Mouse (Mus musculus): ENCODE results near the gene Wdr18. TPM values are rescaled to one million over a fixed set of nuclear protein-coding genes. Genes with fewer than 3 reads are reported as not detected.

The Wdr18 gene
- polyA plus RNA-seq, 1 experiment from 2014 or later: 83.6 TPM

- H3K27ac ChIP-seq: no peak overlapping the region
- peak overlapping the region; percentile 48 for H3K4me3 ChIP-seq
- H3K27me3 ChIP-seq: peaks cover 35% of the 10 kb centered on the region
- no peaks in the 10 kb centered on the region for H3K9me3 ChIP-seq
- WGBS: 3% methylated on average over 21 of the region's 21 CpGs
- H3K4me2 ChIP-seq: peak overlapping the region; percentile 90
- peaks cover 21% of the 10 kb centered on the region for H3K4me1 ChIP-seq
- ATAC-seq (ENCODE audit: insufficient number of reproducible peaks, low FRiP score, low TSS enrichment, low read depth): no peak
- peaks cover 42% of the 10 kb centered on the region for H3K36me3 ChIP-seq
- peak overlapping the region; percentile 47 for H3K9ac ChIP-seq
These were observed 11.2 kb downstream of the Wdr18 start for GRCm38 (mm10) chr10:79971183-79971497.

- H3K4me2 ChIP-seq: no peak overlapping the region
- peaks cover 21% of the 10 kb centered on the region for H3K4me1 ChIP-seq
- no peak overlapping the region for H3K27ac ChIP-seq
- peaks cover 42% of the 10 kb centered on the region for H3K36me3 ChIP-seq
- ATAC-seq (ENCODE audit: insufficient number of reproducible peaks, low FRiP score, low TSS enrichment, low read depth): no peak; the same call in 1 of the 2 replicates
- H3K27me3 ChIP-seq: peaks cover 35% of the 10 kb centered on the region
- 62% methylated on average over 14 of the region's 14 CpGs for WGBS
- H3K4me3 ChIP-seq: no peak overlapping the region
- no peak overlapping the region for H3K9ac ChIP-seq
- no peaks in the 10 kb centered on the region for H3K9me3 ChIP-seq
These were observed 12.9 kb downstream of the Wdr18 start for GRCm38 (mm10) chr10:79972831-79973230.

GRCm38 (mm10) chr10:79974087-79974486, 14.1 kb downstream of the Wdr18 start:
- H3K9me3 ChIP-seq: no peaks in the 10 kb centered on the region
- peaks cover 34% of the 10 kb centered on the region for H3K27me3 ChIP-seq
- peaks cover 18% of the 10 kb centered on the region for H3K4me1 ChIP-seq
- H3K36me3 ChIP-seq: peaks cover 50% of the 10 kb centered on the region
- no peak overlapping the region for H3K9ac ChIP-seq
- no peak overlapping the region for H3K27ac ChIP-seq
- WGBS: 91% methylated on average over 21 of the region's 21 CpGs
- ATAC-seq (ENCODE audit: insufficient number of reproducible peaks, low FRiP score, low TSS enrichment, low read depth): no peak
- H3K4me2 ChIP-seq: no peak overlapping the region
- H3K4me3 ChIP-seq: no peak overlapping the region

- ATAC-seq (ENCODE audit: insufficient number of reproducible peaks, low FRiP score, low TSS enrichment, low read depth): no peak
These were observed 14.7 kb downstream of the Wdr18 start for GRCm38 (mm10) chr10:79974668-79975067.

GRCm38 (mm10) chr10:79976071-79976721, 16.2 kb downstream of the Wdr18 start:
- Histone ChIP-seq H3K4me1 (peaks cover 9% of the 10 kb centered on the region), H3K4me3 (no peak overlapping the region), H3K4me2 (no peak overlapping the region), H3K9me3 (no peaks in the 10 kb centered on the region), H3K9ac (no peak overlapping the region), H3K27ac (no peak overlapping the region), H3K36me3 (peaks cover 59% of the 10 kb centered on the region), H3K27me3 (peaks cover 17% of the 10 kb centered on the region)
- ATAC-seq (ENCODE audit: insufficient number of reproducible peaks, low FRiP score, low TSS enrichment, low read depth): no peak
- WGBS: 84% methylated on average over 28 of the region's 28 CpGs

More at GRCm38 (mm10) chr10:79974668-79975067, 14.7 kb downstream of the Wdr18 start:
- Histone ChIP-seq H3K9me3 (no peaks in the 10 kb centered on the region), H3K4me1 (peaks cover 13% of the 10 kb centered on the region), H3K4me2 (no peak overlapping the region), H3K4me3 (no peak overlapping the region), H3K27ac (no peak overlapping the region), H3K9ac (no peak overlapping the region), H3K27me3 (peaks cover 28% of the 10 kb centered on the region), H3K36me3 (peaks cover 54% of the 10 kb centered on the region)
- 87% methylated on average over 8 of the region's 8 CpGs for WGBS

GRCm38 (mm10) chr10:79976722-79977107, 16.8 kb downstream of the Wdr18 start:
- no peak overlapping the region for H3K4me2 ChIP-seq
- no peaks in the 10 kb centered on the region for H3K9me3 ChIP-seq
- H3K9ac ChIP-seq: no peak overlapping the region
- H3K36me3 ChIP-seq: peaks cover 59% of the 10 kb centered on the region
- H3K4me1 ChIP-seq: peaks cover 9% of the 10 kb centered on the region
- H3K4me3 ChIP-seq: no peak overlapping the region
- 79% methylated on average over 36 of the region's 36 CpGs for WGBS
- no peak for ATAC-seq (ENCODE audit: insufficient number of reproducible peaks, low FRiP score, low TSS enrichment, low read depth)
- H3K27ac ChIP-seq: no peak overlapping the region
- H3K27me3 ChIP-seq: peaks cover 12% of the 10 kb centered on the region

- H3K9me3 ChIP-seq: no peaks in the 10 kb centered on the region
- peaks cover 6% of the 10 kb centered on the region; the same call in 1 of the 2 replicates for H3K27me3 ChIP-seq
- H3K27ac ChIP-seq: no peak overlapping the region
- H3K9ac ChIP-seq: no peak overlapping the region
- no peak overlapping the region for H3K4me3 ChIP-seq
- peaks cover 59% of the 10 kb centered on the region for H3K36me3 ChIP-seq
- 90% methylated on average over 28 of the region's 28 CpGs for WGBS
- H3K4me1 ChIP-seq: peaks cover 11% of the 10 kb centered on the region
- no peak for ATAC-seq (ENCODE audit: insufficient number of reproducible peaks, low FRiP score, low TSS enrichment, low read depth)
- H3K4me2 ChIP-seq: no peak overlapping the region
These were observed 17.4 kb downstream of the Wdr18 start for GRCm38 (mm10) chr10:79977324-79977723.

GRCm38 (mm10) chr10:79978061-79978460, 18.1 kb downstream of the Wdr18 start:
- Histone ChIP-seq H3K9me3 (no peaks in the 10 kb centered on the region), H3K27ac (no peak overlapping the region), H3K4me3 (no peak overlapping the region), H3K4me2 (no peak overlapping the region), H3K4me1 (peaks cover 18% of the 10 kb centered on the region), H3K9ac (no peak overlapping the region), H3K27me3 (peaks cover 1% of the 10 kb centered on the region; the same call in 1 of the 2 replicates), H3K36me3 (peaks cover 62% of the 10 kb centered on the region)
- no peak for ATAC-seq (ENCODE audit: insufficient number of reproducible peaks, low FRiP score, low TSS enrichment, low read depth)
- WGBS: 94% methylated on average over 21 of the region's 21 CpGs

GRCm38 (mm10) chr10:79979401-79980155, 19.6 kb downstream of the Wdr18 start:
- Histone ChIP-seq H3K4me2 (no peak overlapping the region), H3K4me3 (no peak overlapping the region), H3K9me3 (no peaks in the 10 kb centered on the region), H3K27ac (no peak overlapping the region), H3K36me3 (peaks cover 55% of the 10 kb centered on the region), H3K27me3 (no peaks in the 10 kb centered on the region), H3K4me1 (peaks cover 24% of the 10 kb centered on the region), H3K9ac (no peak overlapping the region)
- 91% methylated on average over 22 of the region's 22 CpGs for WGBS
- no peak for ATAC-seq (ENCODE audit: insufficient number of reproducible peaks, low FRiP score, low TSS enrichment, low read depth)

GRCm38 (mm10) chr10:79983205-79983604, 23.3 kb downstream of the Wdr18 start:
- Histone ChIP-seq H3K9me3 (no peaks in the 10 kb centered on the region), H3K27ac (peak overlapping the region; percentile 99), H3K27me3 (no peaks in the 10 kb centered on the region), H3K4me3 (peak overlapping the region; percentile 81), H3K4me1 (peaks cover 49% of the 10 kb centered on the region), H3K9ac (peak overlapping the region; percentile 91), H3K36me3 (peaks cover 21% of the 10 kb centered on the region), H3K4me2 (peak overlapping the region; percentile 92)
- WGBS: 73% methylated on average over 5 of the region's 5 CpGs
- no peak for ATAC-seq (ENCODE audit: insufficient number of reproducible peaks, low FRiP score, low TSS enrichment, low read depth)

- Histone ChIP-seq H3K36me3 (peaks cover 16% of the 10 kb centered on the region), H3K4me3 (peak overlapping the region; percentile 81), H3K4me2 (peak overlapping the region; percentile 92), H3K27ac (peak overlapping the region; percentile 99), H3K4me1 (peaks cover 52% of the 10 kb centered on the region), H3K27me3 (no peaks in the 10 kb centered on the region), H3K9ac (peak overlapping the region; percentile 91), H3K9me3 (no peaks in the 10 kb centered on the region)
- ATAC-seq (ENCODE audit: insufficient number of reproducible peaks, low FRiP score, low TSS enrichment, low read depth): no peak
- WGBS: 2% methylated on average over 18 of the region's 21 CpGs
These were observed 23.7 kb downstream of the Wdr18 start for GRCm38 (mm10) chr10:79983670-79984069.

GRCm38 (mm10) chr10:79984195-79984816, 24.4 kb downstream of the Wdr18 start, which contains the start of gene Tmem259:
Gene Tmem259, minus strand, starts transcription at chr10:79984330.
- Histone ChIP-seq H3K9me3 (no peaks in the 10 kb centered on the region), H3K4me2 (peak within 1 kb of the TSS; percentile 92), H3K27me3 (no peaks in the 10 kb centered on the region), H3K4me3 (peak within 1 kb of the TSS; percentile 81), H3K4me1 (peaks cover 59% of the 10 kb centered on the region), H3K36me3 (peaks cover 10% of the 10 kb centered on the region), H3K27ac (peak within 1 kb of the TSS; percentile 99), H3K9ac (peak within 1 kb of the TSS; percentile 91)
- ATAC-seq (ENCODE audit: insufficient number of reproducible peaks, low FRiP score, low TSS enrichment, low read depth): peak; percentile 75
- WGBS: under 1% methylated on average over 46 of the region's 49 CpGs

Measured in limb, embryonic 15.5 days (tissue).